Comparison of ENCODE assay signal across 9 mouse cellular contexts in genomic region chr3:97228457-97228856, GRCm38 (mm10).
DNase-seq lines count a peak whose midpoint lies in the region; ATAC-seq and TF ChIP-seq lines count a peak whose summit lies in the region.
"Had no signal": no experiment of that assay in that cellular context is flagged by ENCODE, and none has a peak within 500 bp of the region (broad histone marks: within the 10 kb centered on the region; RNA-seq: fewer than 3 reads in every experiment).

No protein-coding gene starts in this region.

- no peak for DNase-seq in heart, adult 2 months
- DNase-seq in heart, postnatal 4 days: no peak
- DNase-seq in CH12.LX (ENCODE audit: extremely low read depth) (no peak), MN1 (ENCODE audit: low spot score) (no peak)
- DNase-seq in left cerebral cortex, postnatal 14 days (ENCODE audit: low spot score in 2 of 2): no peak
- DNase-seq in gastrocnemius, postnatal 36 days: no peak
- DNase-seq: B cell, adult 2 months had no signal

- H3K4me2 ChIP-seq in CH12.LX (ENCODE audit: insufficient read depth, low read depth, poor library complexity, severe bottlenecking): peak overlapping the region; percentile 58
- peak overlapping the region; percentile 62 for H3K4me2 ChIP-seq in forebrain, embryonic 15.5 days (replicated peaks)
- peak overlapping the region; percentile 80 for H3K4me2 ChIP-seq in liver, embryonic 15.5 days

- ATAC-seq in forebrain, embryonic 15.5 days (replicated peaks): no peak
- ATAC-seq in liver, embryonic 15.5 days (ENCODE audit: insufficient read depth): no peak

- dilution Hi-C loops in CH12.LX (cut with MboI; ENCODE audit: extremely low pct_ligation_motif_present, extremely low pct_unique_long_range_greater_than_20kb, low sequenced_read_pairs): no loop called here

- no peak for TF ChIP-seq POLR2A in heart, adult 2 months (IDR thresholded peaks at IDR 0.05; ENCODE audit: insufficient read depth, low read depth, low read length)
- TF ChIP-seq POLR2A in CH12.LX (IDR thresholded peaks at IDR 0.05; ENCODE audit: low read depth, low read length): no peak

- no peaks in the 10 kb centered on the region for H3K27me3 ChIP-seq in heart, adult 2 months (ENCODE audit: control insufficient read depth, insufficient read depth, low read length)
- no peaks in the 10 kb centered on the region for H3K27me3 ChIP-seq in CH12.LX (replicated peaks)
- no peaks in the 10 kb centered on the region for H3K27me3 ChIP-seq in forebrain, embryonic 15.5 days
- H3K27me3 ChIP-seq in liver, embryonic 15.5 days: peaks cover 25% of the 10 kb centered on the region

- in situ Hi-C loops in CH12.LX (cut with MboI; ENCODE audit: low pct_ligation_motif_present, low pct_unique_long_range_greater_than_20kb, low sequenced_read_pairs): no loop called here

- no peaks in the 10 kb centered on the region for H3K9me3 ChIP-seq in CH12.LX (replicated peaks; ENCODE audit: low read length)
- H3K9me3 ChIP-seq in forebrain, embryonic 15.5 days: no peaks in the 10 kb centered on the region
- no peaks in the 10 kb centered on the region for H3K9me3 ChIP-seq in liver, embryonic 15.5 days (replicated peaks)

- H3K4me3 ChIP-seq in heart, adult 2 months: peak overlapping the region; percentile 80; the same call in 1 of the 2 replicates
- H3K4me3 ChIP-seq in CH12.LX (replicated peaks in 1 of 3; ENCODE audit: low read depth in 2 of 3, low read length in 2 of 3, poor library complexity in 1 of 3): peak overlapping the region in 1 of 3 experiments; percentile 57
- peak overlapping the region; percentile 57 for H3K4me3 ChIP-seq in forebrain, embryonic 15.5 days
- peak overlapping the region; percentile 66 for H3K4me3 ChIP-seq in liver, embryonic 15.5 days (replicated peaks)

- WGBS in heart, adult 2 months: 36% methylated on average over 12 of the region's 12 CpGs
- WGBS in forebrain, embryonic 15.5 days: 10% methylated on average over 12 of the region's 12 CpGs
- WGBS in liver, embryonic 15.5 days (ENCODE audit: insufficient replicate concordance): 33% methylated on average over 12 of the region's 12 CpGs

- H3K9ac ChIP-seq in heart, adult 2 months (ENCODE audit: low read depth, low read length): peak overlapping the region; percentile 55; the same call in 1 of the 2 replicates
- H3K9ac ChIP-seq in CH12.LX (ENCODE audit: insufficient read depth, low read depth): no peak overlapping the region
- H3K9ac ChIP-seq in forebrain, embryonic 15.5 days (replicated peaks): peak overlapping the region; percentile 71
- H3K9ac ChIP-seq in liver, embryonic 15.5 days: 0 out of 2 replicates have a peak overlapping the region, but pooled peaks have one; percentile 52

- no peak for TF ChIP-seq EP300 in heart, adult 2 months (IDR thresholded peaks at IDR 0.05; ENCODE audit: insufficient read depth, low read depth, low read length)
- TF ChIP-seq EP300 in CH12.LX (IDR thresholded peaks at IDR 0.05; ENCODE audit: low read length): no peak

- H3K4me1 ChIP-seq in heart, adult 2 months (ENCODE audit: control insufficient read depth, insufficient read depth, low read length): peaks cover 3% of the 10 kb centered on the region; the same call in 1 of the 2 replicates
- peaks cover 17 to 62% of the 10 kb centered on the region in 2 experiments for H3K4me1 ChIP-seq in CH12.LX (ENCODE audit: control insufficient read depth in 1 of 2, insufficient read depth in 2 of 2)
- H3K4me1 ChIP-seq in forebrain, embryonic 15.5 days: peaks cover 39% of the 10 kb centered on the region
- peaks cover 17% of the 10 kb centered on the region for H3K4me1 ChIP-seq in liver, embryonic 15.5 days (replicated peaks)

- H3K79me2 ChIP-seq in heart, adult 2 months (replicated peaks; ENCODE audit: control insufficient read depth, insufficient read depth, low read length): no peaks in the 10 kb centered on the region
- H3K79me2 ChIP-seq in CH12.LX (replicated peaks; ENCODE audit: control insufficient read depth, extremely low read depth, insufficient read depth, poor library complexity, severe bottlenecking): no peaks in the 10 kb centered on the region; the same call in 1 of the 2 replicates

- no peak for TF ChIP-seq RAD21 in CH12.LX (IDR thresholded peaks at IDR 0.05; ENCODE audit: low read depth, low read length)

- peak overlapping the region; percentile 87; the same call in 1 of the 2 replicates for H3K27ac ChIP-seq in heart, adult 2 months
- no peak overlapping the region for H3K27ac ChIP-seq in CH12.LX (ENCODE audit: insufficient read depth, low read depth)
- H3K27ac ChIP-seq in forebrain, embryonic 15.5 days (replicated peaks): peak overlapping the region; percentile 85; the same call in 1 of the 2 replicates
- 0 out of 2 replicates have a peak overlapping the region, but pooled peaks have one; percentile 69 for H3K27ac ChIP-seq in liver, embryonic 15.5 days (replicated peaks)

- H3K36me3 ChIP-seq in heart, adult 2 months (ENCODE audit: control insufficient read depth, insufficient read depth, low read length): no peaks in the 10 kb centered on the region
- no peaks in the 10 kb centered on the region for H3K36me3 ChIP-seq in CH12.LX (replicated peaks in 1 of 2; ENCODE audit: control insufficient read depth in 1 of 2, insufficient read depth in 1 of 2, low read length in 1 of 2)
- H3K36me3 ChIP-seq in forebrain, embryonic 15.5 days: no peaks in the 10 kb centered on the region
- no peaks in the 10 kb centered on the region for H3K36me3 ChIP-seq in liver, embryonic 15.5 days (replicated peaks)

- intact Hi-C loops in heart, adult 2 months (cut with DNase I): loop anchor here (5.0 kb wide), 1 partner anchor 71 kb away; the partner anchor contains the start of gene Acp6
- intact Hi-C loops in left cerebral cortex, postnatal 14 days (cut with DNase I): loop anchor here (5.0 kb wide), 1 partner anchor 109 kb away; no protein-coding TSS in a partner anchor
- intact Hi-C loops in gastrocnemius, postnatal 36 days (cut with DNase I): no loop called here

- TF ChIP-seq CTCF in heart, adult 2 months (IDR thresholded peaks at IDR 0.05): no peak
- TF ChIP-seq CTCF in CH12.LX (conservative IDR thresholded peaks at IDR 0.05 in 1 of 2, IDR thresholded peaks at IDR 0.05 in 1 of 2; ENCODE audit: low read depth in 2 of 2, low read length in 2 of 2): no peak

TF ChIP-seq in CH12.LX, 34 proteins besides CTCF, POLR2A, EP300 and RAD21:
- TF ChIP-seq ZC3H11A (IDR thresholded peaks at IDR 0.05; ENCODE audit: low read depth, low read length): no peak
- no peak for TF ChIP-seq MYC (IDR thresholded peaks at IDR 0.05; ENCODE audit: low read depth, low read length)
- no peak for TF ChIP-seq GABPA (IDR thresholded peaks at IDR 0.05; ENCODE audit: insufficient replicate concordance, low read depth, low read length)
- TF ChIP-seq SMC3 (IDR thresholded peaks at IDR 0.05; ENCODE audit: low read depth, low read length): no peak
- no peak for TF ChIP-seq TCF12 (IDR thresholded peaks at IDR 0.05; ENCODE audit: low read depth, low read length)
